Mouse (Mus musculus) adrenal gland, adult 8-10 months (tissue): ENCODE results near the gene Acadvl. TPM values are rescaled to one million over a fixed set of nuclear protein-coding genes. Genes with fewer than 3 reads are reported as not detected.

Source experiments
- DNase-seq: peaks from one replicate; pipeline ENCODE4 v3.0.0; 2022
- total RNA-seq, 4 experiments: library from RNA; stranded (reverse); gene quantifications; 2 replicates each; pipeline ENCODE4 v1.2.4; 2022

The Acadvl gene
- total RNA-seq, 4 experiments from 2014 or later = 323 to 415 (median 392) TPM

GRCm38 (mm10) chr11:70001159-70001558, 14.1 kb downstream of the Acadvl start:
- DNase-seq = no peak

- peak; percentile 92 for DNase-seq
Observed at GRCm38 (mm10) chr11:70000396-70000898, 14.8 kb downstream of the Acadvl start, which contains the start of gene Dvl2. Gene Dvl2 (plus strand): TSS chr11:70000595.

- DNase-seq = no peak
Observed at GRCm38 (mm10) chr11:69999666-70000065, 15.5 kb downstream of the Acadvl start.

GRCm38 (mm10) chr11:69998567-69999491, 16.4 kb downstream of the Acadvl start:
- no peak for DNase-seq

GRCm38 (mm10) chr11:69997070-69997509, 18.1 kb downstream of the Acadvl start:
- peak; percentile 84 for DNase-seq

- no peak for DNase-seq
Observed at GRCm38 (mm10) chr11:69996161-69997061, 18.8 kb downstream of the Acadvl start.

GRCm38 (mm10) chr11:69995391-69995960, 19.7 kb downstream of the Acadvl start, which contains the start of gene Phf23:
Gene Phf23 (plus strand): TSS chr11:69995777.
- DNase-seq = peak; percentile 99

- DNase-seq = no peak
Observed at GRCm38 (mm10) chr11:69994401-69995090, 20.7 kb downstream of the Acadvl start.

- no peak for DNase-seq
Observed at GRCm38 (mm10) chr11:69992932-69993331, 22.3 kb downstream of the Acadvl start.

GRCm38 (mm10) chr11:69992396-69992795, 22.8 kb downstream of the Acadvl start:
- no peak for DNase-seq

GRCm38 (mm10) chr11:69991711-69992110, 23.5 kb downstream of the Acadvl start:
- no peak for DNase-seq

- peak; percentile 95 for DNase-seq
Observed at GRCm38 (mm10) chr11:69990850-69991691, 24.1 kb downstream of the Acadvl start, which contains the start of gene Gabarap. Gene Gabarap (plus strand): TSS chr11:69991143.

GRCm38 (mm10) chr11:69989949-69990348, 25.3 kb downstream of the Acadvl start:
- DNase-seq = no peak

GRCm38 (mm10) chr11:69984431-69984830, 30.8 kb downstream of the Acadvl start:
- peak; percentile 8 for DNase-seq

GRCm38 (mm10) chr11:69983377-69983776, 31.8 kb downstream of the Acadvl start:
- no peak for DNase-seq

GRCm38 (mm10) chr11:69982877-69983276, 32.3 kb downstream of the Acadvl start:
- DNase-seq = peak; percentile 8

- no peak for DNase-seq
Observed at GRCm38 (mm10) chr11:69982225-69982624, 33.0 kb downstream of the Acadvl start, which contains the start of gene Elp5. Gene Elp5 (minus strand): TSS chr11:69982517.

GRCm38 (mm10) chr11:69981141-69981762, 34.0 kb downstream of the Acadvl start, which contains the start of gene Ctdnep1:
Gene Ctdnep1 (plus strand): TSS chr11:69981156.
- DNase-seq = peak; percentile 48
